ENCODE assay signal across 15 mouse cellular contexts in the genomic region with DNA sequence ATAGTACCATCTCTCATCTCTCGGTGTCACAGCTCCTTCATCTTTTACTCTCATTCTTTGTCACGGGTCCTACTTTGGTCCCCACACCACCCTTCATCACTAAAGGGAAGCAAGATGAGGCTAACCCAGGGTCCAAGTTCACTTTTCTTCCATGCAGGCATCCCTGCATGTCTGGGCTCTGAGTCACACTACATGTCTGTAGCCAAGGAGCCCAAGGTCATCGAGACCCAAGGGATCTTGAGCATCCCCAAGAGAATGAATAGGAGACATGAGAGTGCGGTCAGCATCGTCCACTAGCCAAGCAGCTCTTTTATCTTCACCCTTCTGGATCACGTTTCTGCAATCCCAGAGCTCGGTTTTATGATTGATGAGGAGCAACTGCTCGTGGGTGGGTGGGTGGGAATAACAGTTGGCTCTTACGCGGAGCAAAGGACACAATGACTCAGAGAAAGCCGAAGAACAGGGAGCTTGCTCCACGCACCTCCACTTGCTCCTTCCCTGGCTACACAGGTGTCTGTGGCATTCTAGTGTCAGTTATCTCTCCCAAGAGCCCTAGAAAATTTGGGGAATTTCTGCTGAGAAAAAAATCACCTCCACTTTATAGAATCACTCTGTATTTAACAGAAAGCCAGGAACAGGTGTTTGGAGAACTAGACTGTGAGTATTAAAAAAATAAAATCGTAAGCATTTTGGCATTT.
"Had no signal": no experiment of that assay in that cellular context is flagged by ENCODE, and none has a peak within 500 bp of the region (broad histone marks: within the 10 kb centered on the region; RNA-seq: fewer than 3 reads in every experiment).

No protein-coding gene starts in this region.

- H3K4me1 ChIP-seq: neural tube, embryonic 13.5 days; neural tube, embryonic 15.5 days; stomach, embryonic 15.5 days had no signal

- H3K36me3 ChIP-seq: neural tube, embryonic 13.5 days; neural tube, embryonic 15.5 days; stomach, embryonic 15.5 days had no signal

- H3K27ac ChIP-seq: neural tube, embryonic 13.5 days; neural tube, embryonic 15.5 days; stomach, embryonic 15.5 days; stomach, postnatal 0 days had no signal

- H3K4me3 ChIP-seq: neural tube, embryonic 13.5 days; neural tube, embryonic 15.5 days; stomach, embryonic 15.5 days had no signal

- H3K4me2 ChIP-seq: neural tube, embryonic 13.5 days; neural tube, embryonic 15.5 days; stomach, embryonic 15.5 days had no signal

- H3K9me3 ChIP-seq: neural tube, embryonic 13.5 days; neural tube, embryonic 15.5 days; stomach, embryonic 15.5 days had no signal

- DNase-seq: right cerebral cortex, adult 18-20 months; right cerebral cortex, postnatal 14 days; right cerebral cortex, postnatal 25 days; right cerebral cortex, postnatal 4 days; spleen, adult 18-20 months; thymus, adult 18-20 months; thymus, adult 2 months; thymus, postnatal 14 days; thymus, postnatal 25 days; thymus, postnatal 36 days; thymus, postnatal 4 days had no signal

- H3K27me3 ChIP-seq: neural tube, embryonic 13.5 days; neural tube, embryonic 15.5 days; stomach, embryonic 15.5 days had no signal
